Mouse (Mus musculus) cerebellum, postnatal 25 days (tissue): ENCODE data around the gene Fam173b.

Experiments used
- DNase-seq, 2 experiments: peaks; one replicate each; pipeline ENCODE4 v3.0.0; 2021; ENCODE audit warnings: mixed read lengths in 2 of 2

Fam173b gene

DNA sequence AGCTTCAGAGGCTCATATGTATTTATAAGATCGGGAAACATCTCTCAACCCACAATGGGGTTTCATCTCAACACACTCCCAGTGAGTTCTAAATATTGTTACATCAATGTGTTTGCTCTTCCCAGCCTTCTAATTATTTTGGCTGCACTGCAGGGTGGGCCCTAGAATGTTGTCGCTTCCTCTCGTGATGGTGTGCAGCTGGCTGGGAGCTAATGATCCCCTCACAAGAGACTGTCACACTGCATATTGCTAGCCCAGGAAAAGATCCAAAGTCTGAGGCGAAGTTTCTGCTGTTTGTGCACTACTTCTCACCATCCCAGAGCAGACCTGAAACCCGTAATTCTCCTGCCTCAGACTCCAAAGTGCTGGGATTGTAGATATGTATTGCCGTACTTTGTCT lies 45.6 kb downstream of the Fam173b start:
- DNase-seq = no peak

DNA sequence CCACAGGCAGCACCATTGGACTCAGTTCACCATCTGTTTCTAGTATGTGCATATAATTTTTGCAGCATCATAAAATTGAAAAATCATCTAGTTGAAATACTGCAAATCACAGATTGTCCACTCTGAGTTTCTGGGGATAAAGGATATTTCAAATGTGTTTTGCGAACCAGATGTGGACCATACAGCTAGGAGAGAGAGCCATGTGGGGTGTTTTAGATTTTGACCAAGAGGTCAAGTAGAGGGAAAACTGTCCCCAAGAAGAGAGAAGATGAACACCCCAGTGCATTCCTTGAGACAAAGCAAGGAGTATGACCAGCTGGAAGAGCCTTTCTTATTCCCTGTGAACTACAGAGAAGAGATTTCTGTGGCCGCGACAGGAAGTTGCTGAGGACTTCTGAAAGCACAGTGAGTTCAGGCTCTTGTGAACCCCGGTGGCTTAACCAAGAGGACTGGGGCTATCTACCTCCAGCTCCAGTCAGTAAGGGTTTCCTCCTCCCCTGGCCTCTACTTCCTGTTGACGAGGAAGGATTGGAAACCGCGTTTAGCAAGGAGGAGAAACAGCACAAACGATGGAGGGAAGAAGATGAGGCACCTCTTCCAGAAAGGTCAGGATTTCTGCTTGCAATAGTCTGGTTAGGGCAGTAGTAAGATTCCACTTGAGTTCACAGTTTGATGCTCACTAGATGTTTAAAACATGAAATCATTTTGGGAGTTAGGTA lies 46.4 kb downstream of the Fam173b start:
- DNase-seq = no peak

DNA sequence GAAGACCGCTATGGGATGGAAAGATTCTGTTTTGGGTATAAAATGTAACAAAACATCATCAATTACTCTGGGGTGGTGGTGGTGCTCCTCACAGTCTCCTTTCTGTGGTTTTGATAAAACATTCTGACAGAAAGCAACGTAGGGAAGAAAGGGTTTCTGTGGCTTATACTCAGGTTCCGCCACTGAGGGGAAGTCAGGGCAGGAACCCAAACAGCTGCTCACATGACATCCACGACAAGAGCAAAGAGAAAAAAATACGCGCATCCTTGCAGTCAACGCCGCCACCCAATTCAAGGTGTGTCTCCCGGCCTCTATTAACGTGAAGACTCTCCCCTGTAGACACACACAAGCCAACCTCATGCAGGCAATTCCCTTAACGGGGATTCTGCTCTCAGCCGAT lies 48.0 kb downstream of the Fam173b start:
- no peak for DNase-seq

DNA sequence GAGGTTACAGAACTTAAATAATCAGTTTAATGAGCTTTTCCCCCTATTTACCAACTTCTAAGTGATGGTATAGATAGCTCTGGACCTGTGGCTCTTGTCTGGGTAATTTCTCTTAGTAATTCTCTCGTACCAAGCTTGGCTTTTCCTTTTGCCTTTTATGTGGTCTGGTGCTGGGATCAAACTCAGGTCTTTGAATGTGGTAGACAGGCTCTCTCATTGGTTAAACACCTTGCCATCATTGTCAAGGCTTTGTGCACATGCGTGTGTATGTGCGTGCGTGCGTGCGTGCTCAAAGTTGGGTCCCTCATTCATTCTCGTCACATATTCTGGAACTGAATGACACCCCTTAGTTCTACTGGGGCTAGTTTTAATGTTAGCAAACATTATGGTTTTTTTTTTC lies 49.2 kb downstream of the Fam173b start:
- DNase-seq = no peak

DNA sequence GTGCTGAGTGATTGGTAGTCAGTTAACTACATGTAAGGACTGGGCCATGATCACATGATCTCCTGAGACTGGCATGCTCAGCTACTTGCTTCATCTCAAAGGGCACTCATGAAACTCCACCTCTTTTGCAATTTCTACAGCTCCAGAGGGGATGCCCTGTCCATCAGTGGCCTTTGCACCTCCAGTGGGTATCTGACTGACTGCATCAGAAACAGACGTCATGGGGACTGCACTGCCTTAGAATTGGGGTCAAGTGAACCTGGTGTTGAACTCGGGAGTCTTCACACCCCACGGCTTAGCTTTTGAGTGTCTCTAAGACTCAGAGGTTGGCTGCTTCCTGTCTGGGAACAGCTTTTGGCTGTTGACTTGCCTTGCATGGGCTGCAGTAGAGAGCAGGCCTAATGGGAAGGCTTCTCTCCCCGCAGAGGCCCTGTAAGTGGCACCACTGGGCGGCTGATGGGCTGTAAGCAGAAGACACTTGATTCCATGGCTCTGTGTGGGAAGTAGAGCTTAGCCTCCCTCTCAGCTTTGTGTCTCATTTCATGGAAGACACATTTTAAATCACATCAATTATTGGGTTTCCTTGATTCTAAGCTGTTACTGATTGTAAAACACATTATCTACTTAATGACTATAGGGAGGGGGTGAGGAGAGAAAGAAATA lies 58.6 kb downstream of the Fam173b start:
- no peak for DNase-seq

DNA sequence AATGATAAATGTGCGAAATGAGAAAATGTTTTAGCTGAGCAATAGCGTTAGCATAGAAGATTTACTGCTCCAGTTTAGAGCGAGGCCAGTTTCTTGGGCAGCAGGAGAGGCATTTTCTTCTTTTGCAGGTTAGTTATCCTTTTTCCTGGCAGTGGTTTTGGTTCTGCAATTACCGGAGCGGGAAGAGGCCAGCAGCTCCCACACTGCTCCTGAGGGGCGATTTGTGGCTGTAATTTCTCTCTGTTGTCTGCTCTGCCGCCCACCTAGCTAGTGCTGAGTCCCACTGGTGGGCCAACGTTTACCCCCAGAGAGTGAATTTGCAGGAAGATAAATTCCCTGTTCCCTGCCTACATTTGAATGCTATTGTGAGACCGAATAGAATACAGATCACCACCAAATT lies 59.2 kb downstream of the Fam173b start:
- DNase-seq = no peak

DNA sequence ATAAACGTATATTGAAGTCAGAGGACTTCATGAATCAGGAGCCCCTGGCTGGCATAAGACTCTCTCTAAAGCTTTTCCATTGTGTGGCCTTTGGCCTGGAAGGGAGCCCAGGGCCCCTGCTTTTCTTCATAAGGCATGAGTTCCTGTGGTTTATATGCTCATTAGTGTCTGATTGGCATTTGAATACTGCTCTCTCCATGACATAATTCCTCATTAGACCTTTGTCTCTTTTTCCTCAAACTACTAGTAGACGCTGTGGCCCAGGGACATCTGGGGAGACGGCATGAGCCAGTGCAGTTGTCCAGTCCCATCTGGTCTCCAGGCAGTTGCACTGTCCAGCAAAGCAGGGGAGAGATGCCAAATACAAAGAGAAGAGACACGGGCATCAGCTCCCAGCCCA lies 60.1 kb downstream of the Fam173b start:
- DNase-seq = no peak

DNA sequence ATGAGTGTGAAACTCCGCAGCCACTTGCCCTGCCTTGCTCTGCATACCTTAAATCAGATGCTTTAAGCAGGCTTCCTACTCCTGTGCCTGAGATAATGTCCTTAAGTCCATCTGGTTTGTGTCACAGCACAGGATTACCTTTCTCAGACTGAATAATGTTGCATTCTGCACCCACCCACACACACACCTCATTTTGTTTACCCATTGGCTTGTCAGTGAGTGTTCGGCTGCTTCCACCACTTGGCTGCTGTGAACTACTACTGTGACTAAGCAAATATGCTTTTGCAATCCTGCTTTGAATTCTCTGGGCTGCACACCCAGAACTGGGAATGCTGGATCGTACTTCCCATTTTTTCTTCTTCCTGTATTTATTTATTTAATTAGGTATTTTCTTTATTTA lies 61.4 kb downstream of the Fam173b start:
- DNase-seq = no peak
